Mouse (Mus musculus): ENCODE measurements around the gene Bahd1. TPM values are rescaled to one million over a fixed set of nuclear protein-coding genes. Genes with fewer than 3 reads are reported as not detected.

Gene Bahd1
- 18.6 and 21.1 TPM in 2 replicates for polyA plus RNA-seq (2012; rRNA removed)

DNA sequence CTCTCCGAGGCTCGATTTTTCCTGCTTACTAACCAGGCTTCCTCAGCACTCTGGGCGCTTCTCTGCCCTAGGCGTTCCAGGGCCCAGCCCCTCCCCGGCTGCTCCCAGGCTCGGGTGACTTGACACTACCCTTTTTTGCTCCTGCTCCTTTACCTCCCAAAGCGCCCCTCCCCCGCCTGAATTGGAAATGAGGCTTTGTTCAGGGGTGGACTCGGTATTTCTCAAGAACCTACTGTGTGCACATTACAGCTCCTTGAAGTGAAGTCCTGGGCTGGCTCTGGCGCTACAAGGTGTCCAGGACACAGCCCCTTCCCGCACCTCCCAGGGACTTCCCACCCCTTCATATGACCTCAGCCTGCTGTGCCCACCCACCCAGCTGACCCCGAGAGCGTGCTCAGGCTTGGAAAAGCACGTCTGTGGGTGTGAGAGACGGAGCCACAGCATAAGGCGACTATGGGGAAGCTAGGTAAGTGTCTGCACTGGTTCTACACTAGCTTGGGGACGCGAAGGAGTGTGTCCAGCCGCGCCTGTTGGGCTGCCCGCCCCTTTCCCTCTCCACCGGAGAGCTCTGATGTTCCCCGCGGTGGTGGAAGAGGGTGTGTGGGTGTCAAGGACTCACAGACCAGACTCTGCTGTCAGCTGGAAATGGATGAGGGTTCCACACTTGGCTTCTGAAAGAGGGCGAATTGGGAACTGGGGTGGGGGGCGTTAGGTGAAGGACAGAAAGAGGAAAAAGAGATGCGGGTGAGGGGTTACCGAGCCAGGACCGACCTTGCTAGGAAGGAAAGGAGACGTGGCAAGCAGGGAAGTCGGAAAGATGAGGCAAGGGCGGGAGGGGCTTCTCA is at the start of gene Bahd1:
Gene Bahd1 (plus strand): TSS at position 397 of the 845 bp plus-strand sequence.

DNA sequence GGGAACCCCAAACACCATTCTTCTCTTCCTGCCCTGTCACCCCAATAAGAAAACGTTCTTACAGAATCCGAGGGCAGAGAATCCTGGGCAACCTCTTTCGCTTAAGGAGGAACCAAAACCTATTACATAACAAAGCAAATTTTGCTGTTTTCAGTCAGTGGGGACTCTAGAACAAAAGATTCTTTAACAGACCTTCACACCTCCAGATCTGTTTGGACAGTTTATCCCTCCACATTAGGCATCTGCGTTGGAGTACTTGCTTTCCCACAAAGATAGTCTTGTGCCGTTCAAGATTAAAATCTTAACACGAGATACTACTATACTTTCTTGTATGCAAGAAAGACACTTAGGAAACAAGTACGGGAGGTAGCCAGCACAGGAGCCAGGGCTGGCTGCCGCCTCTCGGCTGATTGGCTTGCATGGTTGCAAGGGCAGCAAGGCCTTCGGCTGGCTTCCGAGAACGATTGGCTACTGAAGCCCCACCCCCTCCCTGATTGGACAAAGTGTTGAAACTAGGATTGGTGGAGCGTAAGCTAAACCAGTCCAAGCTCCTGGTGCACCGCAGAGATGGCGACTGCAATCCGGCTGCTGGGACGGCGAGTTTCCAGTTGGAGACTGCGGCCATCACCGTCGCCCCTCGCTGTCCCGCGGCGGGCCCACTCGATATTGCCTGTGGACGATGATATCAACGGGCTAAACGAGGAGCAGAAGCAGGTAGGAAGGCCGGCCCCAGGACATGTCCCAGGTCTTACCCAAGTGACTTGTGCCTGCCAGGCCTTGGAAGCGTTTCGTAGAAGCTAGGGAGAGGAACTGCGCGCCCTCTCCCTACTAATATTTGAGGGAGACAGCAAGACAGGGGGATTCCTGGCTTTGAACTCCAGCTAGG is 38.5 kb upstream of the Bahd1 start, which contains the start of gene Ivd:
Gene Ivd (plus strand): TSS at position 501 of the 886 bp plus-strand sequence.

DNA sequence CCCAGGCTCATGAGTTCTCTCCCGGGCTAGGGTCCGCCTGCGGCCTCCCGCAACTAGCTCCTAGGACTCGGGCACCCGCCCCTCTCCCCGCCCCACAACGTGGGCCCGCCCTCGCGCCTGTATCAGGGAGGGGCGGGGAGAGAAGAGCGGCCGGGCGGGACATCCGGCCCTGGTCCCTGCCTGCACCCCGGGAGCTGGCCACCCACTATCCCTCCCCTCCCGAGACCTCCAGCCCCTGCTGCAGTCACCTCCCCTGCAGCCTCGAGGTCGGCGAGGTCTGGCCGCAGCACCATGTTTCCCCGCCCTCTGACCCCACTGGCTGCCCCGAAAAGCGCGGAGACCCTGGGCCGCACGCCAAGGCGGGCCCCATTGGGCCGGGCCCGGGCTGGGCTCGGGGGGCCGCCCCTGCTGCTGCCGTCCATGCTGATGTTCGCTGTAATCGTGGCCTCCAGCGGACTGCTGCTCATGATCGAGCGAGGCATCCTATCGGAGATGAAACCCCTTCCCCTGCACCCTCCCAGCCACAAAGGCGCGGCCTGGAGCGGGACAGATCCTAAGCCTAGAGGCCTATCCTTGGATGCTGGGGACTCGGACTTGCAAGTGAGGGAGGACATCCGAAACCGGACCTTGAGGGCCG is 26.3 kb downstream of the Bahd1 start, which contains the start of gene Chst14:
Gene Chst14 (plus strand): TSS at position 136 of the 637 bp plus-strand sequence.

Other genes with a start within 250 kb of the Bahd1 start
- 20.2 and 22.6 TPM in 2 replicates for gene Pak6, start 237.1 kb upstream of the Bahd1 start, polyA plus RNA-seq (2012; rRNA removed)
- gene Ankrd63, start 196.4 kb upstream of the Bahd1 start, polyA plus RNA-seq (2012; rRNA removed) = 0.23 and 0.36 TPM in 2 replicates
- 1.0 and 1.4 TPM in 2 replicates for gene Plcb2, start 171.9 kb upstream of the Bahd1 start, polyA plus RNA-seq (2012; rRNA removed)
- gene Inafm2, start 154.6 kb upstream of the Bahd1 start, polyA plus RNA-seq (2012; rRNA removed) = 9.9 and 11.5 TPM in 2 replicates
- 2.5 and 2.9 TPM in 2 replicates for gene Ccdc9b, start 137.7 kb upstream of the Bahd1 start, polyA plus RNA-seq (2012; rRNA removed)
- gene Phgr1, start 127.6 kb upstream of the Bahd1 start, polyA plus RNA-seq (2012; rRNA removed) = 0.12 TPM in 1 of 2 replicates, not detected in the other
- 57.0 and 66.4 TPM in 2 replicates for gene Disp2, start 120.7 kb upstream of the Bahd1 start, polyA plus RNA-seq (2012; rRNA removed)
- gene Knstrn, start 86.4 kb upstream of the Bahd1 start, polyA plus RNA-seq (2012; rRNA removed) = 40.0 and 55.7 TPM in 2 replicates
- gene Ivd, start 38.4 kb upstream of the Bahd1 start, polyA plus RNA-seq (2012; rRNA removed) = 71.5 and 74.5 TPM in 2 replicates
- gene Chst14, start 26.1 kb downstream of the Bahd1 start, polyA plus RNA-seq (2012; rRNA removed) = 9.7 and 18.0 TPM in 2 replicates
- gene Ccdc32, start 129.0 kb downstream of the Bahd1 start, polyA plus RNA-seq (2012; rRNA removed) = 22.3 and 22.7 TPM in 2 replicates
- 6.4 and 7.4 TPM in 2 replicates for gene Rpusd2, start 134.4 kb downstream of the Bahd1 start, polyA plus RNA-seq (2012; rRNA removed)
- gene Knl1, start 146.7 kb downstream of the Bahd1 start, polyA plus RNA-seq (2012; rRNA removed) = 3.3 and 4.6 TPM in 2 replicates
- 17.6 and 20.3 TPM in 2 replicates for gene Rad51, start 212.4 kb downstream of the Bahd1 start, polyA plus RNA-seq (2012; rRNA removed)